Mouse (Mus musculus): ENCODE results near the gene Adamtsl1. TPM values are rescaled to one million over a fixed set of nuclear protein-coding genes. Genes with fewer than 3 reads are reported as not detected.

Adamtsl1 gene
- polyA plus RNA-seq (2012; rRNA removed; ENCODE audit: low replicate concordance): 0.55 and 2.2 TPM in 2 replicates

DNA sequence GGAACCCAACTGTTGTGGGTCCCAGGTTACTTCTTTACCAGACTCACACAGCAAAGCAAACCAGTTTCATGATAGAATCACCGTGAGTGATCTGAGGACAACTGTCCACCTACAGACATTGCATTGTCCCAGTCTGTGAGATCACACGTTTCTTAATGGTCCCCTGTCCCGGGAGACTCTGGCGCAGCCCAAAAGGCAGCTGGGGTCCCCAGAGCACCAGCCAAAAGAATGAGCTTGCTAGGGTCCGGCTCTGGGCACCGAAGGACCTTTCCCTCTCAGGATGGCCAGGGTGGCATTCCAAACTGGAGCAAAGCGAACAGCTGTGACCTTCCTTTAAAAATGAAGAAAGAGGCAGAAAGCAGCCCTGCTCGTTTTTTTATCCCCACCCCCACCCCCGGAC, at the start of gene Adamtsl1:
Gene Adamtsl1 (plus strand): TSS at position 381 of the 400 bp plus-strand sequence.

Data from duodenum, adult 2 months (tissue).